Mouse (Mus musculus): ENCODE results near the gene Galnt2. TPM values are rescaled to one million over a fixed set of nuclear protein-coding genes. Genes with fewer than 3 reads are reported as not detected.

Galnt2 gene
- polyA plus RNA-seq, 1 experiment: 20.7 TPM

GRCm38 (mm10) chr8:124371410-124372123, 140.4 kb downstream of the Galnt2 start:
- no peak for DNase-seq (ENCODE audit: low read depth)

- DNase-seq (ENCODE audit: low read depth): no peak
Observed at GRCm38 (mm10) chr8:124373753-124374152, 142.6 kb downstream of the Galnt2 start.

- DNase-seq (ENCODE audit: low read depth): no peak
Observed at GRCm38 (mm10) chr8:124375168-124375567, 144.0 kb downstream of the Galnt2 start.

GRCm38 (mm10) chr8:124375727-124376126, 144.5 kb downstream of the Galnt2 start:
- no peak for DNase-seq (ENCODE audit: low read depth)

GRCm38 (mm10) chr8:124376406-124376805, 145.2 kb downstream of the Galnt2 start:
- DNase-seq (ENCODE audit: low read depth): no peak

GRCm38 (mm10) chr8:124379289-124379688, 148.1 kb downstream of the Galnt2 start:
- no peak for DNase-seq (ENCODE audit: low read depth)

- no peak for DNase-seq (ENCODE audit: low read depth)
Observed at GRCm38 (mm10) chr8:124382235-124382634, 151.0 kb downstream of the Galnt2 start.

GRCm38 (mm10) chr8:124384336-124384735, 153.1 kb downstream of the Galnt2 start:
- DNase-seq (ENCODE audit: low read depth): no peak

- no peak for DNase-seq (ENCODE audit: low read depth)
Observed at GRCm38 (mm10) chr8:124386225-124386899, 155.2 kb downstream of the Galnt2 start.

- no peak for DNase-seq (ENCODE audit: low read depth)
Observed at GRCm38 (mm10) chr8:124389495-124389894, 158.3 kb downstream of the Galnt2 start.

GRCm38 (mm10) chr8:124391191-124391590, 160.0 kb downstream of the Galnt2 start:
- no peak for DNase-seq (ENCODE audit: low read depth)

- DNase-seq (ENCODE audit: low read depth): no peak
Observed at GRCm38 (mm10) chr8:124392271-124393012, 161.3 kb downstream of the Galnt2 start.

- no peak for DNase-seq (ENCODE audit: low read depth)
Observed at GRCm38 (mm10) chr8:124393013-124393412, 161.8 kb downstream of the Galnt2 start.

- no peak for DNase-seq (ENCODE audit: low read depth)
Observed at GRCm38 (mm10) chr8:124393927-124394326, 162.7 kb downstream of the Galnt2 start.

GRCm38 (mm10) chr8:124394951-124395350, 163.8 kb downstream of the Galnt2 start:
- DNase-seq (ENCODE audit: low read depth): no peak

Other genes with a start within 250 kb of the Galnt2 start
- 16.2 and 16.7 TPM in 2 replicates for gene Abcb10, start 248.3 kb upstream of the Galnt2 start, polyA plus RNA-seq (2012; rRNA removed)
- 24.9 and 29.0 TPM in 2 replicates for gene Taf5l, start 210.0 kb upstream of the Galnt2 start, polyA plus RNA-seq (2012; rRNA removed)
- 5.0 TPM in 2 replicates for gene Urb2, start 209.9 kb upstream of the Galnt2 start, polyA plus RNA-seq (2012; rRNA removed)
- 0.88 and 1.3 TPM in 2 replicates for gene Pgbd5, start 208.3 kb downstream of the Galnt2 start, polyA plus RNA-seq (2012; rRNA removed)